ENCODE assay signal across 19 mouse cellular contexts in genomic region chr6:129010505-129010873, GRCm38 (mm10). TPM values are rescaled to one million over a fixed set of nuclear protein-coding genes. Genes with fewer than 3 reads are reported as not detected.
"Had no signal": no experiment of that assay in that cellular context is flagged by ENCODE, and none has a peak within 500 bp of the region (broad histone marks: within the 10 kb centered on the region; RNA-seq: fewer than 3 reads in every experiment).

No protein-coding gene starts in this region.

- H3K4me2 ChIP-seq: limb, embryonic 12.5 days; limb, embryonic 15.5 days; liver, embryonic 13.5 days; midbrain, embryonic 11.5 days; stomach, embryonic 15.5 days had no signal

- H3K27ac ChIP-seq: left cerebral cortex, adult 2 months; limb, embryonic 12.5 days; limb, embryonic 15.5 days; liver, embryonic 13.5 days; stomach, embryonic 15.5 days had no signal

- H3K4me1 ChIP-seq: limb, embryonic 12.5 days; limb, embryonic 15.5 days; liver, embryonic 13.5 days; stomach, embryonic 15.5 days had no signal

- H3K9me3 ChIP-seq: limb, embryonic 12.5 days; limb, embryonic 15.5 days; liver, embryonic 13.5 days; stomach, embryonic 15.5 days had no signal

- H3K4me3 ChIP-seq: left cerebral cortex, adult 2 months; limb, embryonic 12.5 days; limb, embryonic 15.5 days; liver, embryonic 13.5 days; stomach, embryonic 15.5 days had no signal

- DNase-seq: kidney, adult 9 months; layer of hippocampus, postnatal 36 days; liver, embryonic 13.5 days; lung, adult 2 months; lung, postnatal 14 days; lung, postnatal 4 days; midbrain, embryonic 14.5 days; thymus, adult 2 months; thymus, postnatal 14 days; thymus, postnatal 4 days had no signal

- H3K36me3 ChIP-seq: limb, embryonic 12.5 days; limb, embryonic 15.5 days; liver, embryonic 13.5 days; stomach, embryonic 15.5 days had no signal

- H3K27me3 ChIP-seq: limb, embryonic 12.5 days; limb, embryonic 15.5 days; liver, embryonic 13.5 days; stomach, embryonic 15.5 days had no signal

- H3K9ac ChIP-seq: limb, embryonic 12.5 days; limb, embryonic 15.5 days; liver, embryonic 13.5 days; stomach, embryonic 15.5 days had no signal

RNA-seq across cellular contexts. Expression of gene Klrb1f, which starts 35.2 kb away (rescaled TPM):
- total RNA-seq: layer of hippocampus, adult 8-10 months; layer of hippocampus, postnatal 10 days; layer of hippocampus, postnatal 36 days; left cerebral cortex, adult 2 months; left cerebral cortex, postnatal 10 days; left cerebral cortex, postnatal 36 days had no signal
